Mouse (Mus musculus) T-cell, adult 2 months (primary cell): ENCODE results near the gene Prr15.

Experiments
- DNase-seq: peaks from one replicate; pipeline ENCODE4 v3.0.0; 2022; ENCODE audit warnings: low spot score

The Prr15 gene

DNA sequence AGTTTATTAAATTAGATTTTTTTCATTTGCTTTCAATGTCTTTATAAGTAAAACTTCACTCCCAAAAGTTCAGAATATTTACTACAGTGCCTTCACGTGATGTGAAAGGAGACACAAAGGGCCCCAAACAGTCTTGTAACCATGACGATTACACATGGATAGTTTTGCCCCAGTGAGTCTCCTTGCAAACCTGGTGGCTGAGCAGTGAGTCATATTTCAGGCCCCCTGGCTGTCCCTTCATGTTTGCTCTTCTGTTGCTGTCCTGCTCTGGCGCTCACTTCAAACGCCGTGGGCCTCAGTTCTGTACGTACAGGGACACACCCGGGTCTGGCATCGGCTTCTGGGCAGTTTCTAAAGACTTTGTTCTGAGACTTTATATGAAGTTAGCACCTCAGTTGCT lies 6.6 kb downstream of the Prr15 start:
- DNase-seq = no peak

DNA sequence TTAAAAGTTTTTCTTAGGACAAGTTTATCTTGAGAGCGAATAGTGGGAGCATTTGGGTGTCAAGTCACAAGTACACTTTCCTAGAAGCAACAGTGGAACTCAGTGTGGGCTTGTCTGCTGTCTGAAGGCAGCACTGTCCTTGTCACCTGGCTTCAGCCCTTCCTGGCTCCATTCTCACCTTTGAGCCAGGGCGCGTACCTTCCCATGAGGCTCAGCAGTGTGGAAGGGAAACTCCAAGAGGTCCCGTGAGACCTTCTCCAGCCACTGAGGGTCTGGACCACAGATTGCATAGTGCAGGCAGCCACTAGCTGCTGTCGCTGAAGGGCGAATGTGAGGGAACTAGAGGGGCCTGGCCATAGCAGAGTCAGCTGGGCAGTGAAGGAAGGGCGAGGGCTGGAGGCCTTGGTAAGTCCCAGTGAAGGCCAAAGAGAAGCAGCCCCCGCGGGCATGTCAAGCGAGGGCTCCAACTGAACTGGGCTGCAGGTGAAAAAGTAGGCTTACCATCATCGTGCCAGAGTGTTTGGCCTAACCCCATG lies 7.5 kb downstream of the Prr15 start:
- DNase-seq = no peak

DNA sequence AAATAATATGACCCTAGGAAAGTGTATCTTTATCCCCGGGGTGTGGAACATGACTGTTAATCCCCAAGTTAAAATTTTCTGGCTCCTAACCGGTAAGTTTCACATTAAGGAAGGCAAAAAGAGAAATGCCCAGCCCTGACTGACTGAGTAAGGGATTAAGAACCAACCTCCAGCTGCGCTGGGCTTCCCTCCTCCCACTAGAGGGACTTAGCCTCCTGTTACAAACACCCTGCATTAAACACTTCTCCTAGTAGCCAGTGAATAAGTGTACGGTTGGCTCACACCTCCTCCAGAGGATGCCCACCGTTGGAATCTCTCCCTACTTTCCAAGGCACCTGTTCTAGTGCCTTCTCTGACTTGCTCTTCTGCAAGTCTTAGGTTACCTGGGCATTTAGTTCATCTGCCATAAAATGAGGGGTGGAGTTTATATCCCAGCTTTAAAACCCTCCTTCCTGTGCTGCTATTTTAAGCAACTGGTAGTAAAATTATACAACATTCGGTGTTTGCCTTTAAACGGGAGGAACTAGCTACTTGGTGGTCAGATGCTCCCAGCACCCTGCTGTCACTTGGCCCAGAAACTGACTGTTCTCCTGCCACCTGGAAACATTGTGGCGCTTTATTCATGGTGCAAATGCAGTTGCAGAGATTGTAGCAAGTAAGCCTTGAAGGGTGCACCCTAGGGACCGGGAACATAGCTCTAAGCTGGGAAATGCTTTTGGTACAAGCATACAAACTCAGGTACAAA lies 8.2 kb downstream of the Prr15 start:
- DNase-seq = no peak

DNA sequence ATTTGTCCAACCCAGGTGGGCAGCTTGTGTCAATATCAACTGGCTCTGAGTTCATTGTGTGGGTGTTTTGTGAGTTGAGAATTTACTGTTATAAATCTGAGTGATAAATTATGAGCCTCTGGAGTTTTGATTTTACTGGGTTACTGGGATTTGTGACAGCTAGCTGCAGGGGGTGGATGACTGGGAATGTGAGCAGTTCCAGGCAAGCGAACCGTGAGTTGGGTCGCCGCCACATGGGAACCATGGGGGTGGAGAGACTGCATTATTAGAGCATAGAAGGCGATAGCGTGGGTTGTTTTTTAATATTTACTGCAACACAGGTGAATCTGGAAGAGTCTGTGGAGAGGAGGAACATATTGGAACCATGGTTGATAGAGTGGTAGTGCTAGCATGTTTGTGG lies 11.7 kb downstream of the Prr15 start:
- no peak for DNase-seq

DNA sequence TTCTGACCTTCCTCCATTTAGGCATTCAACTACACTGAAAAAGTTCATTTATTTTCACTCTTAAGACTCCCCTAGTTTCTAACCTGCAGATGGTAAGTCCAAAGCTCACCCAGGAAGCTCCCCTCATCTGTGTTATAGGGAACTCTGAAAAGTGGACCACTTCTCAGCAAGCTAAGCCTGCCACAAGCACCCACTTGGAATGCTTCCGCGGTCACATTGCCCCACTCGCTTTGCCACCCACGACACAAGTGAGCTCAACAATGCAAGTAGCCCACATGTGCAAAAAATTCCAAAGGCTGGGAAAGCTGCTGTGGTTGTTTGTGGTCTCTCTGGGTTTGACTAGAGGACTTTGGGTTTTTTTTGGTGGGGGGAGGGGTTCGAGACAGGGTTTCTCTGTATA lies 15.5 kb downstream of the Prr15 start:
- no peak for DNase-seq

DNA sequence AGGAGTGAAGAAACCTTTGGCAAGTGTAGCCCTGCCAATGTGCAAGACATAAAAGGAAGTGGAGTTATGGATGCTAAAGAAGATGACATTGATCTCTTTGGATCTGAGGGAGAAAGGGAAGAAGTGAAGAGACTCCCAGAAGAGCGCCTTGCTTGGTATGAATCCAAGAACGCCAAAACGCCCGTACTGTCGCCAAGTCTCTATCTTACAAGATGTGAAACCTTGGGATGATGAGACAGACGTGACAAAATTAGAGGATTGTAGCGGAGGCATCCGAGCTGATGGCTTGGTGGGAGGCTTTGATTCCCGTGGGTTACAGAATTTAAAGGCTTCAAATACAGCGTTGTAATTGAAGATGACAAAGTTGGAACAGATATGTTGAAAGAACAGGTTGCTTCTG lies 16.6 kb downstream of the Prr15 start:
- DNase-seq = no peak

DNA sequence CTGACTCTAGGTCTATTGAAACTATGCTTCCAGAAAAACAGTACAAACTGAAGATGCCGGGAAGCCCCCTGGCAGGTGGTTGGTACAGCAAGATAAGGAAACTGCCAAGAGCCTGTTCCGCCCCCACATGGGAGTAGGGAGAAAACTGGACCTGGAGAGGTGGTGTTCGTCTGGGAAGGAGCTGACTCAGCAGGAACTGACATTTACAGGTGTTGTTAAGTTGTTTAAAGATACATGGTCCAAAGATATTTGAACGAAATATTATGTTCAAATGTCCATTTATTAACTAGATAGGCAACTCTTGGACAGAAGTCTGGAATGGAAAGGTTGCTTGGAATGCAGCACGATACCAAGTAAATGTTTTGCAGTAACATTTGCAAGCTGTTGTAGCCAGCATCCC lies 26.2 kb downstream of the Prr15 start:
- DNase-seq = no peak

DNA sequence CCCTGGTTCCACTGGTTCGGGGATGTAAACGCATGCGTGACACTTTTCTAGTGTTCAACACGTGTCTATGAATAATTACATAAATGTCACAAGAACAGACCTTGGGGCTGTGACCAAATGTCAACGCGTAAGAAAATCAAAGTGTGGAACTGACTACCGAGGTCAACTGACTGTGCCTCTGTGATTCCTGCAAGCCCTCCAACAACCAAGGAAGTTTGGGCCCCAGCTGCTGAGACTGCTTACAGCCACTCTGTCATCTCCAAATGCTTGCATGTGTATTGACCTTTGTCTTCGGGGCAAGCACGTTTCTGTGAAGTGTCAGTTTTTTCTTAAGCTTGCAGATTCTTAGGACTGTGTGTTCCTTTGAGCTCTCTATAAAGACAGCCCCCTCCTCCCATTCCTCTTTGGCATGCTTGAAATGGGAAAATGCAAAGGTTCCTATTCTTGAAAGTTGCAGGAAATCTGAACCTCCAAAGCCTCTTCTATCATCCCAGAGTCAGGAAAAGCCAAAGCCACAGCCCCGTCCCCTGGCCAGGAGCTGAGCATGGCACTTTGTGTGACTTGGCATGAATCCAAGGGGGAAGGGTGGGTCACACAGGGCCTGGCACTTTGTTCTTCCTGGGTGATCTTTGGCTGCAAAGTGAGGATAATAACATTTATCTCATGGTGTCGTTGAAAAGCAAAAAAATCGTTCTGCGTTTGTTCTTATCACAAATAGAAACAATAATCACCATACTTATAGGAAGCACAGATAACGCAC lies 27.5 kb downstream of the Prr15 start:
- no peak for DNase-seq

DNA sequence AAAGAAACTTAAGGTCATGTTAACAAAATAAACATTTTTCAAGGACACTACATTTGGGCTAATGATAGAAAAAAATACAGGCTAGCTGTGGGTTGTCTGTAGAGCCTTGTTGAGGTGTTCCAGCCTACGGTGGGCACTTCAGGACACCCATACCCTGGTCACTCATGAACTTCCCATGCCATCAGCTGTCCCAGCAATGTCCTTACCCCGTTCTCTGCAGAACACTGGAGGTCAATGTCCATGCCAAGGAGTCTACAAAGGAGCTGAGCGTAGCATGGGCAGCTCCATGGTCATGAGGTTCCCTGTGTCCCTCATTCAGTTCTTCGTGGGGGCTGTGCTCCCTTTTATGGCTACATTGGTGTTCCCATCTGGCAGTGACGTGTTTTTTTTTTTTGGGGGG lies 28.1 kb downstream of the Prr15 start:
- DNase-seq = no peak

DNA sequence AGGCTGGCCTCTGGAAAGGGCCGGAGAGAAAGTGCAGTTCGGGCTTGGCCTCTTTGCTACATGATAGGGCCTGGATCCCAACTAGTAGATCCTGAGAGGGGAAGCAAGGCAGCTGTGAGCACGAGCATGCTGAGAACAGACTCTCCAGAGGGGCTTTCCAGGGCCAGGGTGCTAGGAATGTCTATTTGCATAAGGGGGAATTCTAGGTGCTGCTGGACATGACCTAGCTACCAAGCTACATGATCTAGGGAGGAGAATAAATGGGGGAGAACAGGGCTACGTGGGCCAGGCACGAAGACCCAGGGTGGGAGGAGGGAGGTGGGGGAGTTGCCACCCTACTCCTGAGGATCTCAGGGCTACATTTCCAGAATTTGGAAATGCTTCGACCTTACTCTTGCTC lies 30.0 kb downstream of the Prr15 start:
- DNase-seq = no peak

DNA sequence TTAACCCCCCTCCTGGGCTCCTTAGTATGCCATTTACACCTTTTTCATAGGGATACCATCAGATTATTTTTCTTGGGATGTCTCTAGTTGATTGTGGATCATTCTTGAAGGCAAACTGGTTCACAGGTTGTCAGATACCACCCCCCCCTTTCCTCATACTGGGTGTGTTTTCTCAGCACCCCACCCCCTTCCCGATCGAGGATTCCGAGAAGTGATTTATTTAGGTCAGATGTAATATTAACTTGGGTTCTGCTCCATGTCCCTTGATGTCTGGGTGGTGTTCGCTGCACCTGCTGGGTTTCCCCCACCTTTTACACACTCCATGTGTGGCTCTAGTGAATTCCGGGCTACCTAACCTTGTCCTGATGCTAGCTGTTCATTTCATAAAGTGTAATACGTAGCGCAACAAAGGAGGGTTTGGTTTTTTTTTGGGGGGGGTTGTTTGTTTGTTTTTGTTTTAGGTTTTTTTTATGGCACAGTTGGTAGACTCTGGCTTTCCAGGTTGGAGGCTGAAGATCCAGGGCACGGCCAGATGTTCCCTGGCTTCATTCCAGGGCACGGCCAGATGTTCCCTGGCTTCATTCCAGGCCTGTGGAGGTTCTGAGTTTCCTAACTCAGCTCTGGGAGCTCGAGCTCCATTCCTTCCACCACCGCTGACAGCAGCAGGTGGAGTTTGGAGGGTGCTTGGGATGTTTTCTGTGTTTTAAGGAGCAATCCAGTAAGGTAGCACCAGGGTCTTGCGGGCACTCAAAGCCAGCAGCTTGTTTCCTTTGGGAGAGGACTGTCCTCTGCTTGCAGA lies 37.1 kb downstream of the Prr15 start:
- DNase-seq = no peak

DNA sequence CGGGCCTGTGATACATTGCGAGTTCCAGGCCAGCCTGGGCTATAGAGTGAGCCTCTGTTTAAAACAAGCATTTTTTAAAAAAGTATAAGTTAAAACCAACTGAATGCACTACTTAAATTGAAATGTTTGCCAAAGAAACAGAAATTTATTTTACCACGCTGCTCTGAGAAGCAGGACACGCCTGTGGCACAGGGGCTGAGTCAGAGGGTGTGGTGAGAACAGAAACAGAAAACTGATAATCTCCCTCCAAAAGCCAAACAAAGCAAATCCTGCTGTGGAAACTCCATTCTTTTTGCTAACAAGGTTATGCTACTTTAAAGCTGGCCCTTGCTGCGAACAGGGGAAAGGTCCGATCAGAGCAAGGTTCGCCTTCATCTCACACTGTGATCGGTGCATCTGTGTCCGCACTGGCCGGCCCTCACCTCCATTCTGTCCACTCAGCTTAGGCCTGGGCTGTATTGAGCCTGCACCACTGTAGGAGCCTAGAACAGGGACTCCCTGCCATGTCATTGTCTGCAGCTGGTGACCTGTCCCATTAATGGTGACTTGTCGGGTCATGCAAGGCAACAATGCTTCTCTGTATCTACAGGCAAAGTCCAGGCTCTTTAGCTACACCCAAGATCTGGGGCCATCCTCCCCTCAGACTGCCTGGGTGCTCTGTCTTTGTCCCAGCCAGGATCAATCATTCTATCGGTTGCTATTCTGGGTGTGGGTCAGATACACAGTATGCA lies 38.9 kb downstream of the Prr15 start:
- no peak for DNase-seq

DNA sequence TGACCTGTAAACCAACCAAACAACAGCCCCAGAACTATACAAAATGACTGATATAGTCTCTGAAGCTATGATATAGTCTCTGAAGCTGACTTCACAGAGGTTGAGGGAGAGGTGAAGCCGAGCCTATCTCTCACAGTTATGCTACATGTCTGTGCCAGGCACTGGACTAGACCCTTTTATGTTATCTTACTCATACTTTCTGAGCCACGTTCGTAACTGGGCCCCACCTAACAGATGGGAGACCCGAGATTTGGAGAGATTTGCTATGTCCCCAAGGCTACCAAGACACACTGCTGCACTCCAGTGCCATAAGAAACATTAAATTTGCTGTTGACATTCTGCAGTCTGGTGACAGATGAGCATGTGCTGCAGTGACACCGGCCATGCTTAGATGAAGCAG lies 41.0 kb downstream of the Prr15 start:
- DNase-seq = no peak

DNA sequence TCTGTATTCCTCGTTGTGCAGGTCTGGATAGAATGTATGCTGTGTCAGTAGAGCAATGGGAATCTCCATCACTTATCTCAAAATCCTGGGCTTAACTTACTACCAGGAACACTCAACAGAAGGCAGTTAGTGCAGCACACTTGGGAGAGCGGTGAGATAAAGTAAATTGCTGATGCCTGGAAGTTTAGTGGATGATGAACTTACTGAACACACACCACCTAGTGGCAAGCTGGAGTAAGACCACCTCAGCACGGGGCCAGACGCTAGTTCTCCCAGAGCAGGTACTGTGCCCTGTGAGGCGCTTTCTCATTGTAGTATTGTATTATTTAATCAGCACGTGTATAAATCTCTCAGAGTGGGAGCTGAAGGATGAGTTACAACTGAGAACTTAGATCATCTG lies 42.4 kb downstream of the Prr15 start:
- no peak for DNase-seq

DNA sequence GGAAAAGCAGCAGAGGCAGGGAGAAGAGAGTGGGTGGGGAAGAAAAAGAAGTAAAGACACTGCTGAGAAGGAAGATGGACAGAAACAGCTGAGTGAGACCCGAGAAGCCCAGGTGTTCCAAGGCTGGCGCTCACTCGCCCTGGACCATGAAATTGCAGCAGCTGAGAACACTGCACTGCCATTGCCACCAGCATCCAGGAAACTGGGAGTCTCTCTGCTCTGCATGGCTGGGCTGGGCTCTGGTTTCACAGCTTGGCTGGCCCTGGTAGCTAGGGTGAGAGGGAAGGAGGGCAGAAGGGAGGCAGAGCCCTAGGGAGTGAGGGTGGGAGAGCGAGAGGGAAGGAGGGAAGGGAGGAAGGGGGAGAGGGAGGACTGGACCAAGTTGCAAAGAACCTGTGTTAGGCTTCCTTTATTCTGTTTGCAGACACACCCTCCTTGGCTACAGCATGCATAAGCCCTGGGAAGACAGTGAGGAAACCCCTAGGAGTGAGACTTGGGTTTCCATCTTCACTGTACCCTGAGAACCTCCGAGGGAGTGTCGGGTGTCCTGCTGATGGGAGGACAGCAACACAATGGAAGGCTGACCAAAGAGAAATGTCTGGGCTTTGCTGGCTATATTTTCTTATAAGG lies 44.4 kb downstream of the Prr15 start:
- DNase-seq = no peak

DNA sequence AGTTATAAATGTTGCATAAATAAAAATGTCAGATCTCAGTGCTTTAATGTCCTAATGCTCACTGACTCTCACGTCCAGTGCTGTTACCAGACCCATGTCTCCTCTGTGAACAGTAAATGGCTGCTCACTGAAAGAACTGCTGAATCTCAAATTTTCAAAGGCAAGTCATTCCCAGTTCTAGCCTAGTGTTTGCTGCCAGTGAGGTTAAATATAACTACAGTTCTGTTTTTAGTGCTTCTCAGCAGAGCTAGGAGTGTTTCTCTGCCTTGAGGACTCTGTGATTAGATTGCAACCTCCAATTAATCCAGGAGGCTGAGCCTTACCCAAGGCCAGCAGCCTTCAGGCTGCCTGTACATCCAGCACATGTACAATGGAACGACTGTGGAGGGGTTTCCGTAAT lies 46.2 kb downstream of the Prr15 start:
- DNase-seq = no peak

DNA sequence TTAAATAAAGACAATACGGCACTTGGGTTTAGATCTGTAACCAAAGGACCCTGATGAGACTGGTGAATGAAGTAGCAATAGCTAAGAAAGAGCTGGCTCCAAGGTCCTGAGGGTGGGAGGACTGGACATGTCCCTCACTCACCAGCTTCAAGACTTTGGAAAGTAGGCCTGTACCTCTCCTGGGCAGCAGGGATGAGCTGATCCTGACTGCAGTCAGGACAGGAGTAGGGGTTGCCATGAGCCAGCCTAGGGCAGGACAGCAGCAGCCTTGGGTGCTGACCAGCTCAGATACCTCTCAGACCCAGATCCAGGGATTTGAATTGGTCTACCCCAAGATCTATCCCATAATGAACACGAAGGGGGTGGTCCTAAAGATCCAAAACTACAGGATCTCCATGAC lies 53.7 kb downstream of the Prr15 start:
- DNase-seq = no peak
